Mouse (Mus musculus) bone marrow macrophage, adult 2 months (primary cell): ENCODE data around the gene Ano10. TPM values are rescaled to one million over a fixed set of nuclear protein-coding genes. Genes with fewer than 3 reads are reported as not detected.

Experiments used
- H3K27ac ChIP-seq: 2 replicates; pipeline ENCODE4 v1.5.1; 2012; ENCODE audit warnings: low read depth, low read length; ENCODE audit not compliant: insufficient read depth
- H3K4me1 ChIP-seq: 2 replicates; pipeline ENCODE4 v1.6.1; 2012; ENCODE audit warnings: low read length; ENCODE audit not compliant: control insufficient read depth, insufficient read depth
- H3K4me3 ChIP-seq: 2 replicates; pipeline ENCODE4 v1.5.1; 2012; ENCODE audit warnings: mild to moderate bottlenecking, low read length, moderate library complexity; ENCODE audit not compliant: insufficient read depth
- CTCF ChIP-seq: IDR thresholded peaks from 2 replicates; pipeline ENCODE4 v1.5.1; 2012; ENCODE audit warnings: low read depth, mild to moderate bottlenecking, low read length, moderate library complexity
- POLR2A ChIP-seq: IDR thresholded peaks from 2 replicates; pipeline ENCODE4 v1.6.1; 2012; ENCODE audit warnings: mild to moderate bottlenecking, low read depth, low read length, borderline replicate concordance
- polyA plus RNA-seq: library from polyadenylated mRNA; stranded (reverse); fragments of >200 nt; gene quantifications from 2 replicates; pipeline ENCODE4 v1.2.4, GENCODE M21; 2012; ENCODE audit not compliant: missing spikeins, insufficient read depth, insufficient read length

Ano10 gene
- polyA plus RNA-seq, 1 experiment = 24.7 TPM

DNA sequence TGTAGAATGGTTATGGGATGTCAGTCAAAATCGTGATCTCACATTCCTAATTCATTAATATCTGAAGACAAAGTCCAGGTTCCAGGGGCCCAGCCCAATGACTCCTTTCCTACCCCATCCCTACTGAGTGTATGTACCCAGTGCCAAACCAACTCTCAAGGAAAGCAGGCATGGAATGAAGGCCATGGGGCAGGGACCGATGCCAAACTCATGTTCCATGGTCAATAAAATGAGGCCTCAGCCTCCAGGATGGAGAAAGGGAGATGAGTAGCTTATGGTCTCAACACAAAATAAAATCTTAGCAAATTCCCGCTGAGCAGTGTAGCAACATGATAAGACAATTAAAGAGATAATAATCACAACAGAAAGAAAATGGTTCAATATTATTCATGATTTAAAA, 39.8 kb downstream of the Ano10 start:
- TF ChIP-seq POLR2A = no peak
- TF ChIP-seq CTCF = no peak
- H3K4me1 ChIP-seq = peaks cover 20% of the 10 kb centered on the region
- no peak overlapping the region for H3K27ac ChIP-seq
- H3K4me3 ChIP-seq = no peak overlapping the region

DNA sequence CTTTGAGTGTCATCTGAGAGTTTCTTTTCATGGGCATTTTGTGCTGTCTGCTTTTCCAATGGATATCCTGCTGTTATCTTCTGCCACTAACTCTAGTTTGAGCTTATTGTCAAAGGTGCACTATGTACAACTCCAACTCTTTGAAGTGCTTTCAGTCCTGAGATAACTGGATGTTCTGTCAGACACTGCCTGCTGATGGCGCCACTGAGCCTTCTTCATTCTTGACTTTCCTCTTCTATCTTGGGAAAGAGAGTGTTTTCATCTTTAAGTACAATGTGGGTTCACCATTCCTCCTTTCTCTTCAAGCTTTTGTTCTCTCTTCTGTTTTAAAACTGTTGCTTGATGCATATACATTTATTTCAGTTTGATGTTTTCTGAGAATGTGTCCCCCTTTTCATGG, 42.1 kb downstream of the Ano10 start:
- H3K27ac ChIP-seq = no peak overlapping the region
- H3K4me3 ChIP-seq = no peak overlapping the region
- H3K4me1 ChIP-seq = peaks cover 16% of the 10 kb centered on the region
- no peak for TF ChIP-seq POLR2A
- no peak for TF ChIP-seq CTCF

DNA sequence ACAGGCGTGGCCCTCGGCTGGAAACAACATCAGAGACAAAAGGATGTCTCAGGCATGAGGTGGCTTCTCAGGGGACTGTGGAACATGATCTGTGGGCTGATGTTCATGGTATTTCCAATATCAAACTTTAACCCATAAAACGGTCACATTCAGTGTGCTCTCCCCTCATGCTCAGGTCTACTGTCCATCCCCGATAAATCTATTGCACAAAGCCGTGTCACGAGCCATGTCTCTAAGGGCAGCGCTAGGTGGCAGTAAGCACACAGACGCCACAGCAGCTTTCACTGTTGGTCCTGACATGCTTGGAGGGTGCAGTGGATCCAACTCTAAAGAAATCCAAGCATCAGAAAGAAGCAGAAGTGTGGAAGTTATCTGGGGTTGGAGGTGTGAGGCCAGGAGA, 46.1 kb downstream of the Ano10 start:
- H3K27ac ChIP-seq = no peak overlapping the region
- TF ChIP-seq CTCF = peak; percentile 24; the same call in 1 of the 2 replicates
- TF ChIP-seq POLR2A = no peak

DNA sequence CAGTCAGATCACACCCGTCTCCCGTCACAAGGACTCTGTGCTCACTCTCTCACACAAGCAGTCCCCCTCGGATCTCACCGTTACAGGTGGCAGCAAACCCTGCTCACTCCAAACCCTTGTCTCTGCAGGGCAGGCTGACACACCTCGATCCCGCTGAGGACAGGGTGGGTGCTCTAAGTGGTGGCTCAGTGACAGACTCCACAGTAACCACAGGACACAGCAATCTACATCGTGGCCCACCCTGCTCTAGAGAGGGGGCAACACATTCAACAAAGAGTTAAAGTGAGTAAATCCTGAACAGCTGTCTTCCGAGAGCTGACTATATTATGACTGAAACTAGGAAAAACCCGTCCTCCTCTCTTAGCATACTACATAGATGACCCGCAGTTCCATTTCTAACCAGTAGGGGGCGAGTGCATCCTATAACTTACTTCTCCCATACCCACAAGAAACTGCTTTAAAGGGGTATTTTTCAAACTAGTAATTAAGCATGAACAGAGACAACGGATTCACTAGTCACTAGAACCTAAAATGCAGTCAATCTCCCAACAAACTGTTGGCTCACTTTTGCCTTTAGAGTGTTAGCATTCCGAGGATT, 46.7 kb downstream of the Ano10 start:
- H3K4me3 ChIP-seq = no peak overlapping the region
- no peak overlapping the region for H3K27ac ChIP-seq
- peaks cover 9% of the 10 kb centered on the region for H3K4me1 ChIP-seq
- TF ChIP-seq POLR2A (no peak), CTCF (no peak)

More for the DNA sequence above, 46.1 kb downstream of the Ano10 start:
- H3K4me1 ChIP-seq = peaks cover 9% of the 10 kb centered on the region
- H3K4me3 ChIP-seq = no peak overlapping the region

DNA sequence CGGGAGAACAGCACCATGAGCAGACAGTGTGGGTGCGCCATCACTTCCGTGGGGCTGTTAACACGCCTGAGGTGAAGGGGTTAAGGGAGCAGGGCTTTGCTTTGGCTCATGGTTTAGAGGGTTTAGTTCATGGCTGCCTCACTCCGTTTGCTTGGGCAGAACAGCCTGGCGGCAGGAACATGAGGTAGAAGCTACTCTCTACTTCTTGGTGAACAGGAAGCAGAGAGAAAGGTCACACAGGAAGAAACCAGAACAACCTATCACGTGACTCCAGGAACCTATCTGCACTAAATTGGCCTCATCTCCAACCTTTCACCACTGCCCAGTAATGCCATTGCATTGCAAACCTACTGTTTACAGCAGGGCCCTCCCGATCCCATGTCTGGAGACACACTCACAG, 48.3 kb downstream of the Ano10 start:
- no peak overlapping the region for H3K27ac ChIP-seq
- TF ChIP-seq POLR2A (no peak), CTCF (no peak)
- H3K4me1 ChIP-seq = peaks cover 9% of the 10 kb centered on the region
- H3K4me3 ChIP-seq = no peak overlapping the region

DNA sequence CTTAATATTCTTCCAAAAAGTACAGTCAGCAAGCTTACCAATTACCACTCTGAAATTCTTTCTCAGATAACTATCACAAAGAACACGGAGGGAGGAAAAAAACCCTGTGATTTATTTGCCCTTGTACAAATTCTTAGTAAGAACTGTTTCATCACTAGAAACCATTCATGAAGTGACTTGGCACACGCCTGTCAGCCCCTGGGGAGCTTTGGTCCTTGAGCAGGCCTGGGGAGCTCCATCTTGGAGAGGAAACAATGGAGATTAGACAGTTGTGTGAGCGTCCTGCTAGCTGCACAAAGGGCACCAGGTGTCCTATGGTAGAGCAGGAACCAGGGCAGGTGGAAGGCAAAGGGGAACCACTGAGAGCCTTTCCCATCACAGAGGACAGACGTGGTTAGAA, 48.8 kb downstream of the Ano10 start:
- no peak overlapping the region for H3K4me3 ChIP-seq
- H3K4me1 ChIP-seq = peaks cover 9% of the 10 kb centered on the region
- no peak for TF ChIP-seq CTCF
- no peak for TF ChIP-seq POLR2A
- H3K27ac ChIP-seq = no peak overlapping the region

DNA sequence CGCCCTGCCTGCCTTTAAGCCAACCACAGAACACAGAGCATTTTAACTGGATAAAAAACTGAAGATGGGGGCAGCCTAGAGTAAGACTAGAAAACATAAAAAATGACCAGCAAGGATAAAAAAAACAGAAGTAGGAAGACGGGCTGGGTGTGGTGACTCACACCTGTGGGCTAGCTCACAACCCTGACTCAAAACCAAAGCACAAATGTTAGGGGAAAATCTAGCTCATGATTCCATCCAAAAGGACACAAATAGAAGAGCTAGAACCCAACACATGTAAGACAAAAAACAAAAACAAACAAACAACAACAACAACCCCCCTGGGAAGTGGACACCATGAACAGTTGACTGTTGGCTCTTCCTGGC, 49.4 kb downstream of the Ano10 start:
- no peak for TF ChIP-seq CTCF
- no peak for TF ChIP-seq POLR2A
- peaks cover 9% of the 10 kb centered on the region for H3K4me1 ChIP-seq
- H3K4me3 ChIP-seq = no peak overlapping the region
- H3K27ac ChIP-seq = no peak overlapping the region

DNA sequence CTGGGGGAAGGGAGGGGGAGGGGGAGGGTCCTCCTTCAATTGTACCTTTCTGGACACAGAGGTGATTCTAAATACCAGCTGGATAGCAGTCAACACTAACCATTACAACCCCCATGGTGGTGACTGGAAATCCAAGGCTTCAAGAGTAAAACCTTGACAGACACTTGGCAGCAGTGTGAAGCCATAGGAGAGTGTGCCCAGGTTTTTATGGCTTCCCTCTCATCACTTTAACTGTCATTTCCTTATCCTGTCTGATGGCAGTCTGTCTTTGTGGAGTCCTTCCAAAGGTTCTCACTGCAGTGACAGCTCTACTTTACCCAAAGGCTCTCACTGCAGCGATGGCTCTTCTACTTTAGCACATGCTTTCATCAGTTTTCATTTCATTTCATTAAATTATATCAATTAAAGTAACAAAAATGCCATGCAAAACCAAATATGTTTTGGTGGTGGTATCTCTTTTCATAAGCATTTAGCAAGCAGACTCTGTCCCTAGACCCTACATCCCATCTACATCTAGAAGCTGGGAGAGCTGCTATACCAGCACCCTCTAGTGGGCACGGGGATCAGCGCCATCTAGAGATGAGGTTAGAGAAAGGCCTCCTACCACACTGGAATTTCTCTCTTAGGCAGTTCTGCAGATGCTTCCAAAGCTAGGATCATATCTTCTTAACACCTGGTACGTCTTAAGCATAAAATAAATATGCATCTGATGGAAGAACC, 50.0 kb downstream of the Ano10 start:
- TF ChIP-seq POLR2A (no peak), CTCF (peak; percentile 74)

DNA sequence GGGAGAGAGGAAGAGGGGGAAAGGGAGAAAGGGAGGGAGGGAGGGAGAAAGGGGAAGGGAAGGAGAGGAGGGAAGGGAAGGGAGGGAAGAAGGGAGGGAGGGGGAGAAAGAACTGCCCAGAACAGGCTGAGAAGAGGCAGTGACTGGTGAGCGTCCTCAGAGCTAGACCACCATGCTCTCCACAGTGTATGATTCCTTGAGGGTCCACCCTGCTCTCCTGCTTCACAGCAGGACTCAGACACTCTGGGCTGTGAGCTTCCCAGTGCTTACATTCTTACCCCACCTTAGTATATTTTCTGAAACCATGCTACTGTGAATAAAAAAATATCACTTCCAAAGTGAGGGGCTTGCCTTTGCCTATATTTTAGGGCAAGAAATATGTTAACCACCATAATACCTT, 50.9 kb downstream of the Ano10 start:
- Histone ChIP-seq H3K27ac (no peak overlapping the region), H3K4me1 (peaks cover 9% of the 10 kb centered on the region), H3K4me3 (no peak overlapping the region)
- TF ChIP-seq POLR2A (no peak), CTCF (no peak)

More for the DNA sequence above, 50.0 kb downstream of the Ano10 start:
- H3K4me3 ChIP-seq = no peak overlapping the region
- no peak overlapping the region for H3K27ac ChIP-seq
- peaks cover 9% of the 10 kb centered on the region for H3K4me1 ChIP-seq

DNA sequence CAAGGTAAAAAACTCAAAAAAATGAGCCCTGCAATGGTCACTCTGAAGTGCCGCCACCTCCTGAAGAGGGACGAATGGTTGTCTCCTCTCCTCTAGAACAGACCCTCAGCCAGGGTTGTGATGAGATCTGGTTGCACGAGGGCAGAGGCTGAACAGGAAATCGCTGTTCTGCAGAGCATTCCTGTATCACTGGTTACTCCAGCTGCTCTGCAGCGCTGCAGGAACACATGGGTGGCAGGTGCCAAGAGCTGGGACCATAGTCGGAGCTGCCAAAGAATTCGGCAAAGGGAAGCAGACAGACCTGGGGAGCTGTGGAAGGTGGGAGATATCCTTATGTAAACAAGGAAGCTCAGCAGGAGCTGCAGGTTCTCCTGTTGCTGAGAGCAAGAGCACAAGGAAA, 51.4 kb downstream of the Ano10 start:
- TF ChIP-seq POLR2A = no peak
- no peak for TF ChIP-seq CTCF
- no peak overlapping the region for H3K27ac ChIP-seq
- peaks cover 9% of the 10 kb centered on the region for H3K4me1 ChIP-seq
- no peak overlapping the region for H3K4me3 ChIP-seq
